In genomic region chr19:53841915-53842314, GRCm38 (mm10) we compare ENCODE assay signal across 8 mouse cellular contexts. TPM values are rescaled to one million over a fixed set of nuclear protein-coding genes. Genes with fewer than 3 reads are reported as not detected.
A peak's percentile ranks its signal among the peaks of the same experiment; 100 is the strongest.
DNase-seq lines count a peak whose midpoint lies in the region; ATAC-seq lines count a peak whose summit lies in the region.

No protein-coding gene starts in this region.

- peak; percentile 44 for DNase-seq in adrenal gland, adult 2 months
- DNase-seq in adrenal gland, adult 8-10 months, result no peak
- peak; percentile 66 for DNase-seq in liver
- no peak for DNase-seq in liver, embryonic 11.5 days (ENCODE audit: low spot score)
- peak; percentile 64 to 87 for DNase-seq in cerebellum, postnatal 14 days
- peak; percentile 44 to 71 for DNase-seq in lung, postnatal 4 days
- DNase-seq in thymus, postnatal 10 days (ENCODE audit: low spot score in 2 of 2), result peak; percentile 56 to 86

- 63% methylated on average over 8 of the region's 8 CpGs for WGBS in liver, embryonic 11.5 days
- 67% methylated on average over 8 of the region's 8 CpGs for WGBS in forebrain, embryonic 15.5 days

- ATAC-seq in liver, embryonic 11.5 days (replicated peaks; ENCODE audit: low FRiP score), result no peak
- ATAC-seq in forebrain, embryonic 15.5 days (replicated peaks), result no peak

- no peak overlapping the region for H3K4me3 ChIP-seq in liver, embryonic 11.5 days (ENCODE audit: low read depth, low read length)
- no peak overlapping the region for H3K4me3 ChIP-seq in forebrain, embryonic 15.5 days

- H3K9me3 ChIP-seq in liver, embryonic 11.5 days (ENCODE audit: control insufficient read depth, low read length), result no peaks in the 10 kb centered on the region
- no peaks in the 10 kb centered on the region for H3K9me3 ChIP-seq in forebrain, embryonic 15.5 days

- H3K4me2 ChIP-seq in liver, embryonic 11.5 days, result no peak overlapping the region
- no peak overlapping the region for H3K4me2 ChIP-seq in forebrain, embryonic 15.5 days (replicated peaks)

- H3K27ac ChIP-seq in liver, embryonic 11.5 days (ENCODE audit: low read depth, low read length), result no peak overlapping the region
- no peak overlapping the region for H3K27ac ChIP-seq in forebrain, embryonic 15.5 days (replicated peaks)

- H3K27me3 ChIP-seq in liver, embryonic 11.5 days (replicated peaks; ENCODE audit: control insufficient read depth, insufficient read depth, low read length), result no peaks in the 10 kb centered on the region
- H3K27me3 ChIP-seq in forebrain, embryonic 15.5 days, result no peaks in the 10 kb centered on the region

- no peaks in the 10 kb centered on the region for H3K4me1 ChIP-seq in liver, embryonic 11.5 days (replicated peaks; ENCODE audit: control insufficient read depth, insufficient read depth, low read length)
- peaks cover 23% of the 10 kb centered on the region for H3K4me1 ChIP-seq in forebrain, embryonic 15.5 days

- H3K36me3 ChIP-seq in liver, embryonic 11.5 days (ENCODE audit: control insufficient read depth, insufficient read depth, low read length), result no peaks in the 10 kb centered on the region
- H3K36me3 ChIP-seq in forebrain, embryonic 15.5 days, result no peaks in the 10 kb centered on the region

- no peak overlapping the region for H3K9ac ChIP-seq in liver, embryonic 11.5 days (ENCODE audit: low read depth, low read length)
- H3K9ac ChIP-seq in forebrain, embryonic 15.5 days (replicated peaks), result no peak overlapping the region

RNA-seq across cellular contexts. Expression of gene Pdcd4, which starts 50.1 kb away (rescaled TPM):
- total RNA-seq in adrenal gland, adult 2 months (2021), result 100 to 1,000 TPM in 1 of 2 experiments, 10 to 100 TPM in 1; 75.5 to 102 TPM
- 2.5 and 2.6 TPM in 2 replicates for polyA plus RNA-seq in adrenal gland, adult 2 months (2012; rRNA removed)
- total RNA-seq in adrenal gland, adult 8-10 months (2022), result 100 to 1,000 TPM in 3 of 4 experiments, 10 to 100 TPM in 1; 97.1 to 122 (median 103) TPM
- polyA plus RNA-seq in liver, embryonic 11.5 days (2014; fragmentation: Nextera tagmentation; extraction: Ambion mirVana), result 48.2 and 50.1 TPM in 2 replicates
- polyA plus RNA-seq in forebrain, embryonic 15.5 days (2015; fragmentation: Nextera tagmentation; extraction: Ambion mirVana), result 90.4 and 94.7 TPM in 2 replicates

Comparison
In these comparisons a context has a peak if more than half of its experiments do, and no peak if none do; other contexts are left out.
1. DNase-seq: peak in adrenal gland, adult 2 months (single experiment), liver (single experiment), cerebellum, postnatal 14 days (2 of 2), lung, postnatal 4 days (2 of 2) and thymus, postnatal 10 days (2 of 2); none in adrenal gland, adult 8-10 months (single experiment) and liver, embryonic 11.5 days (single experiment).
2. RNA of gene Pdcd4, which starts 50.1 kb away (polyA plus RNA-seq): 90.4 to 94.7 TPM in forebrain, embryonic 15.5 days and 48.2 to 50.1 TPM in liver, embryonic 11.5 days; 2.5 to 2.6 TPM in adrenal gland, adult 2 months; every median in the first group is over 10 times any median in the second.